Mouse (Mus musculus): ENCODE results near the gene Casr.

Casr gene

GRCm38 (mm10) chr16:36516355-36516754 is 45.6 kb downstream of the Casr start:
- no peak for DNase-seq (ENCODE audit: low spot score)

DNA sequence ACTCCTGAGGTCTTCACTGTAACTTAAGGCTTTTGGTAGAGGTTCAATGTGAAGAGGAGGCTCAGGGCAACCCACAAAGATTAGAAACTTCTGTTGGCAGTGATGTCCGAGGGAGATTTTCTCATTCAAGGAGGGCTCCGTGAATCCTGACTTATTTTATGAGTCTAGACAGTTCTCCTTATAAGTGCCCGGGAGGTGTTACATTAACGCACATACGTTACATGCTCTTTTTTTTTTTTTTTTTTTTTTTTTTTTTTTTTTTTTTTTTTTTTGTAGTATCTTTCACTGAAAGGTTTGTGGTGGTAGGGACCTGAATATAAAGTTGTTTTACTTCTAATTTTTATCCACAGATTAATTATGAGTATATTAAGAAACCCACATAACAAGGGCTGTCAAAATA is 54.6 kb downstream of the Casr start:
- DNase-seq (ENCODE audit: low spot score): no peak

DNA sequence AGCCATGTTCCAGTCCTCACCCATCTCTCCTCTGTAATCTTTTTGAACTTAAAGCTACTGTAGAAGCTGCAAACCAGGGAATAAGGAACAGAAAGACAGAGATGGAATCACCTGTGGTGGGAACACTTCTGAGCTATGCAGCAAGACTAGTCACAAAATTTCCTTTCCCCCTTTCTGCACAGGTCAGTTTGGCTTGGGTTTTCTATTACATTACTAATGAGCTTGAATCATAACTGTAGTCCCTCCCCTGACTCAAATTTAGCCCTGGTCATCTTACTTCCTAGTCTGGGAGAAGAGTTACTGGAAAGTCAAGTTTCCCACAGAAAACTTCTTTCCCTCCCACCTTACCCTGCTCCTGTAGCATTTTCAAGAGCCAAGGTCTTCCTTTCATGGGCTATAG is 55.1 kb downstream of the Casr start:
- DNase-seq (ENCODE audit: low spot score): no peak

DNA sequence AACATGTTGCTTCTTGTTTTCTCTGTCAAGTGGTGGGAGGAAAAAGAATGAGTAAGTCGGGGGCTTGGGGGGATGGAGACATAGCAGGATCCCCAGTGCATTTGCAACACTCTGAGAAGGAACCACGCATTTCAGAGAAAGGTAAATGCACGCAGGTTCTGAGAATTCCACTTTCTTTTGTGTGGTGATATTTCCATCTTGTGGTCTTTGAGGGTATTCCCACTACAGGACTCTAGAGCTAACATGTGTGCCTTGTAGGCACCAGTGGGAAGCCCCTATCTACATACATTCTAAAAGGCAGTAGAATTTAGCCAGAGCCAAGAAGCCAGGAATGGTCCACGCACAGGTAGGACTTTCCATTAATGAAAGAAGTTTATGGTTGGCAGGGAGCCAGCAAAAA is 56.0 kb downstream of the Casr start:
- DNase-seq (ENCODE audit: low spot score): no peak

GRCm38 (mm10) chr16:36505134-36505533 is 56.8 kb downstream of the Casr start:
- no peak for DNase-seq (ENCODE audit: low spot score)

GRCm38 (mm10) chr16:36502286-36502685 is 59.7 kb downstream of the Casr start:
- no peak for DNase-seq (ENCODE audit: low spot score)

- no peak for DNase-seq (ENCODE audit: low spot score)
Observed at GRCm38 (mm10) chr16:36492420-36492819, 69.5 kb downstream of the Casr start.

DNA sequence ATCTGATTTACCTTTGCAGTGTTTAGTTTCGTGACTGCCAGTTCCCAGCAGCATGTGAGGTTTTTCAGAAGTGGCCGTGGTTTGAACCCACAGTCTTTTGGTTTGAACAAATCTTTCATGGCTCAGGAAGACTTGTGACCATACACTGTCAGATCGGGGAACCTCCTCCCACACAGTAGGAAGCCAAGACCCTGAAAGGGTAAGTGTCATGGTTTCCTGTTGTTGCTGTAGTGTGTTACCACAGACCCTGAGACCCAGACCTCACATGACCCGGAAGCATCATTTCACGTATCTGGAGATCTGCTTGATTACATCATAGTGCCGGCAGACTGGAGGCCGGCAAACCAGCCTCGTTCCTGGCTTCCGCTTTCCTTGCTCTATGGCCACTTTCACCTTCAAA is 85.1 kb downstream of the Casr start:
- DNase-seq (ENCODE audit: low spot score): no peak

- no peak for DNase-seq (ENCODE audit: low spot score)
Observed at GRCm38 (mm10) chr16:36475530-36475929, 86.4 kb downstream of the Casr start.

- DNase-seq (ENCODE audit: low spot score): no peak
Observed at GRCm38 (mm10) chr16:36474849-36475248, 87.1 kb downstream of the Casr start.

DNA sequence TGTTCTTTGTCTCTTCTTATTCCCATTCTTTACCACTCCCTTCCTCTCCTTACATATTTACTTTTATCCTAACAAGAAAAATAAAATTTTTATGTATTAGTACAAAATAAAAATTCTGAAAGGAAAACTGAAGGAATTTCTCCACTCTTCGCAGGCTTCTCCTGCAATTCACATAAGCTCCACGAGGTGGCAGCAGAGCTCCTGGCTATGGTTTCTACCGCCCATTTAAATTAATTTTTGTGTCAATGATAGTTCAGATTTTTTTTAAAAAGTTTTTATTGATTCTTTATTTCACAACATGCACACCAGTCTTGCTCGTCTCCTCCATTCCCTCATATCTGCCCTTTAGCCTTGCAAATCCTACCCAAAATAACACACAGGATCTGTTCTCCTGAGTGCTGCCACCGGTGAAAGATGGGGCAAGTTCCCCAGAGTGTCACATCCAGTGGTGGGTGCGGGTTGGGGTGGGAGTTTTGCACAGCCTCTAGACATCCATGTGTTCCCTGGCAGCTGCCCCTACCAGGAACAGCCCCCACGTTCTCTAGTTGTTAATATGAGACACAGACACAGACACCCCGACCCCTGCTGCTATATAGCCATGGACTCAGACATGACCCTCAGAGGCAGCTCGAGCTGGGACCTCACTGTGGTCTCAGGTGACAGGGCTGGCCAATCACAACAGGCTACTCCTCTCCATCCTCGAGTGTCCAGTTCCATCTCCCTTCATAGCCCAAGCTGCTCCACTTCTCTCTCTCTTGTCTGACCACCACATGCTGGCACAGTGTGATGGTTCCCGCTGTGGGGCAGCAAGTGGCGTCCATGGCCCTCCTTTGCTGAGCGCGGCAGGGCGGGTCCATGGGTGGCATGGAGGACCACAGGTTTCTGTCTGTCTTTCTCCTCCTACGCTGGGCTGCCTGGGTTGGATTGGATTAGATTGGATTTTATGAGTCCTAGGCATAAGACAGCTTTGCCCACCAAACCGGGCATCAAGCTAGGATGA is 88.4 kb downstream of the Casr start:
- no peak for DNase-seq (ENCODE audit: low spot score)

GRCm38 (mm10) chr16:36471066-36471633 is 90.8 kb downstream of the Casr start:
- no peak for DNase-seq (ENCODE audit: low spot score)

DNA sequence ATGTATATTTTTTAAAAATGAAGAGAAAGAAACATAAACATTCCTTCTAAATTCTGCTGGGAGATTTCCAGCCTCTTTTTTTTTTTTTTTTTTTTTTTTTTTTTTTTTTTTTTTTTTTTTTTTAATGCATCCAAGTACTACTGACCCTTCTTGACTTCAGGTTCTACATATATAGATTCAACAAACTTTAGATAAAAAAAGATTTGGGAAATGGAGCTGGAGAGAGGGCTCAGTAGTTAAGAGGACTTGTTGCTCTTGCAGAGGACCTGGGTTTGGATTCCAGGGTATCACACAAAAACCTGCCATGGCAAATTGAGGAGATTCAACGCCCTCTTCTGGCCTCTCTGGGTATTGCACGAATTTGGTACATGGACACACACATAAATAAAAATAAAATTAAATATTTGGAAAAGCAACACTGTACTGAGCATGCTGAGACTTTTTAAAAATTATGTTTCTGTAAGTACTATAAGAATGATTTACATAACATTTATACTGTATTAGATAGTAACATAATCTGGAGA is 91.9 kb downstream of the Casr start:
- DNase-seq (ENCODE audit: low spot score): no peak

DNA sequence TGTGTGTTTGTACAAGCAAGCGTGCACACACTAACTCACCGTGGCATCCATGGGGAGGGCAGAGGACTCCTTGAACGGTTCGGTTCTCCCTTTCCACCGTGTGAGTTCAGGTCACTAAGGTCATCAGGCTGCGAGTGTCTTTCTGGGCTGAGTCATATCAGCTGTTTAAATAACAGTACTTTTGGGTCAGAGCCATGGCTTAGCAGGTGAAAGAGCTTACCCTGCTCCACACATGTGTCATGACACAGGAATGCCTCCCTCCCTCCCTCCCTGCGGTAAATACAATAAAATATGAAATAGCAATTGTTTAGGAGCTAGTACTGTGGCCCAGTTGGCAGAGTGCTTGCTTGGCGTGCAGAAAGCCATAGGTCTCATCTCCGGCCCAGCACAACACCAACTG is 92.6 kb downstream of the Casr start:
- DNase-seq (ENCODE audit: low spot score): no peak

DNA sequence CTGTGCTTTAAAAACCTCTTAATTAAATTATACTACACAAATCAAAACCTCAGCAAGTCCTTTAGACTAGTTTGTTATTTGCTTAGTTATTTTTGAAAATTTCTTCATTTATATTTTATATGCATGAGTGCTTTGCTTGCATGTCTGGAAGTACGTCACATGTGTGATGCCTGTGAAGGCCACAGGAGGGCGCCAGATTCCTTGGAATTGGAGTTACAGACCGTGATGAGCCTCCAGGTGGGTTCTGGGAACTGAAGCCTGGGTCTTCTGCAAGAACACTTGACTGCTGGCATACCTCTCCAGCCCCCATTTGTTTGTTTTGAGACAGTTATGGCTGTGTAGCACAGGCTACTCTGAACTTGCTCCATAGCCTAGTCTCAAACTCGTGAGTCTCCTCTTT is 93.1 kb downstream of the Casr start:
- no peak for DNase-seq (ENCODE audit: low spot score)

DNA sequence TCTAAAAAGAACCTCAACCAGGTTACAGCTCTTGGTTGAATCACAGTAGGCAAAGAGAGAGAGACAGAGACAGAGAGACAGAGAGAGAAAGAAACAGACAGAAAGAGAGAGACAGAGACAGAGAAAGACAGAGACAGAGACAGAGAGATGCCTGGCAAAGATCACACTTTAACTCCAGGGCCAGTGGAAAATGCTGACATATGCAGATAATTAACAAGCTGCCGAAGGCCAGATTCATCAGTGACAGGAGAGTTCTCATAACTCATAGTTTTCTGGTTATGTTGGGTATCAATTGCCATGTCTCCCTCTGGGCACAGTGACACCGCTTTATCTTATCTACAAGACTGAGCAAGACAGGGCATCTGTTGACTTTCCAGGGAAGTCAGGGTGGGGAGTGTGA is 94.0 kb downstream of the Casr start:
- no peak for DNase-seq (ENCODE audit: low spot score)

DNA sequence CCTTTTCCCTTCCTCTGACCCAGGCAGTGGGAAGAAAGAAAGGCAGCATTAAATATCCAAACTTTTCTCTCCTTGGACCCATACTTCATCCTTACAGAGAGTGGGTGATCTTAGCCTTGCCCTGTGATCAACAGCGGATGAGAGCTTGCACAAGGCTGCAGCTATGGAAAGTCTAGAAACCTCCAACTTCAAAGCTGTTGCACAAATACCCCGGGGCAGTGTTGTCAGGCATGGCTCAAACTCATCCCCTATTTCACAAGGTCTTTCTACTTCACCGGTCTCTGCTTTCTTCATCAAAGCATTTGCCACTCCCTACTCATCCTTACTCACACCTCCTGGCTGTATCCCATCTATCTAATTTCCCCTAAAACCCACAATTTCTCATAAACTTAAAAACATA is 96.5 kb downstream of the Casr start:
- DNase-seq (ENCODE audit: low spot score): no peak

DNA sequence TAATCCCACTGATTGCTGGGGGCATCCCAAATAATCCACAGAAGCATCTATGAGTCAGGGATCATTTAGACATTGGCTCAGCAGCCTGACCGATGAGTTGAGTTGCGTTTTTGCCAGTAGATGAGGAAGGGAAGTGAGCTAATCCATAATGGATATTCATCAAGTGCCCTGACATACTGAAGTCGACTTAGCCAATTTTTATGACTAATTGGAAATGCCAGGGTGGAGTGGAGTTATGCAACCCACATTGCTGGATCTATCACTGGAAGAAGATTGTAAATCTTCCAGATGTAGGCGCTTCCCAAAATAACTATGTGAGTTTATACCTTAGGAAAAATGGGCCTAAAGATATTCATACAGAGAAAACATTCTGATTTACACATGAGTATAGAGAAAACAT is 97.9 kb downstream of the Casr start:
- no peak for DNase-seq (ENCODE audit: low spot score)

DNA sequence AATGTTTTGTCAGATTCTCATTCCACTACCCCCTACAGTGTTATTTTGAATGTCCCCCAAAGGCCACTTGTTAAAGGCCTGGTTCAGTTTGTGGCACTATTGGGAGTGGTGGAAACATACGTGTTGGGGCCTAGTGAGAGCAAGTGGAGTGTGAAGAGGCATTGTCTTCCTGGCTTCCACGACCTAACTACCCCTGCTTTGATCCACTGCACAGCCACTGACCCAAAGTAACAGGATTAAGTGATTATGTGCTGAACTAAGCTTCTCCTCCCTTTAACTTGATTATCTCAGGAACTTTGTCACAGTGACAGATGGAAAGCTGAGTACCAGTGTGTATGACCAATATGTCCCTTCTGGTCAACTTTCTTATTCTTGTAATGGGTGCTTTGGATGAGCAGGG is 101.5 kb downstream of the Casr start:
- DNase-seq (ENCODE audit: low spot score): no peak

DNA sequence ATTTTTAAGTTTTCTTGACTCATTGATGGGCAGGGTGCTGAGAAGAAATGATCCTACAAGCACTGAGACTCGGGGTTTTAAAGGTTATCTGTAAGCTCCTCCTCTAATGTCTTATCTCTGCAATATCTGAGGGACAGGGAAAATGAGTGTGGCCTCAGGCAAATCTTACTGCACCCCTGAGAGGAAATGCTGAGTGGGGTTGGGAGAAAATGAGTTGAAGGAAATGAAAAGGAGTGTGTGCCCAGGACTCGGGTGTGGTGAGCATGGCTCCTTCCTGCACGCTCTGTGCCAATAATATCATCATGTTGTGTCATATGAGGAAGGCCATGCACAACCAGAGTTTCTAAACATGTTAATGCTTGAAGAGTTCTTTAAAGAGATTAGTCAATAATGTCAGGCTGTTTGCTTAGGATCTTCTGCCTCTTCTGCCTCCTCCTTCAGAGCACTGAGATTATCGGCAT is 106.6 kb downstream of the Casr start, which contains the start of gene Stfa3:
TSS of gene Stfa3 (minus strand) at position 51 of the 461 bp plus-strand sequence.
- no peak for DNase-seq (ENCODE audit: low spot score)

Measured in ovary, postnatal 10 days (tissue).